Mouse (Mus musculus) cerebellum, adult 2 months (tissue): Measurements from ENCODE around the gene Ubr4.

ENCODE experiments used
- CTCF ChIP-seq: fragments of 200-500 bp; IDR thresholded peaks from 2 replicates; pipeline ENCODE4 v1.5.1; 2011; ENCODE audit warnings: low read depth, mild to moderate bottlenecking, control low read depth, low read length, moderate library complexity, borderline replicate concordance; ENCODE audit not compliant: insufficient read depth
- POLR2A ChIP-seq: fragments of 200-500 bp; IDR thresholded peaks from 2 replicates; pipeline ENCODE4 v1.6.1; 2011; ENCODE audit warnings: low read length, control low read depth, borderline replicate concordance; ENCODE audit not compliant: insufficient read depth

DNA sequence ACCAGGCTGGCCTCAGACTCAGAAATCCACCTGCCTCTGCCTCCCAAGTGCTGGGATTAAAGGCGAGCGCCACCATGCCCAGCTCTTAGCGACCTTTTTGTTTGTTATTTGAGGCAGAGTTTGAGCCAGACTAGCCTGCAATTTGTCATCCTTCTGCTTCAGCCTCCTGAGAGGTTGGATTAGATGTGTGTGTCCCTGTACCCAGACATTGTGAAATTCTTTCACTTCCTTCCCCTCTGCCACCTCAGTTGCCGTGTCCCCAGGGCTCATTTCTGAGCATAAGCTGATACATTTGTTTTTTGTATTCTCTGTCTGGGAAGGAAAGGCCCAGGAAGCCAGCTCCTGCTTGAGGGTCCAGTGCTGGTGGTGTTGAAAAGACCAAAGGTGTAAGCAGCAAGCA lies 11.6 kb upstream of the Ubr4 start:
- TF ChIP-seq CTCF = no peak
- no peak for TF ChIP-seq POLR2A
